Mouse (Mus musculus) heart, postnatal 0 days (tissue): Measurements from ENCODE around the gene Suox. TPM values are rescaled to one million over a fixed set of nuclear protein-coding genes. Genes with fewer than 3 reads are reported as not detected.

Experiments used
- ATAC-seq: fragments of 200-750 bp; cut with Nextera tagmentation; 2 replicates; pipeline ENCODE4 v1.8.0; 2017; ENCODE audit warnings: low read depth, moderate number of reproducible peaks, moderate library complexity; ENCODE audit not compliant: insufficient read depth
- DNase-seq: peaks from one replicate; pipeline ENCODE4 v3.0.0-alpha.2; 2016; ENCODE audit warnings: low spot score
- H3K27ac ChIP-seq: fragments of 300-500 bp; sonication (generic); 2 replicates; pipeline ENCODE4 v1.5.1; 2014; ENCODE audit warnings: low read depth, mild to moderate bottlenecking
- H3K27me3 ChIP-seq: fragments of 300-500 bp; sonication (generic); 2 replicates; pipeline ENCODE4 v1.6.1; 2014; ENCODE audit warnings: low read length, mixed read lengths; ENCODE audit not compliant: control insufficient read depth, insufficient read depth
- H3K36me3 ChIP-seq: fragments of 300-500 bp; sonication (generic); replicated peaks from 2 replicates; pipeline ENCODE4 v1.6.1; 2014; ENCODE audit warnings: low read length, mixed read lengths; ENCODE audit not compliant: control insufficient read depth, insufficient read depth
- H3K4me1 ChIP-seq: fragments of 300-500 bp; sonication (generic); 2 replicates; pipeline ENCODE4 v1.6.1; 2014; ENCODE audit warnings: antibody characterized with exemption; ENCODE audit not compliant: control insufficient read depth, insufficient read depth
- H3K4me2 ChIP-seq: fragments of 300-500 bp; sonication (generic); 2 replicates; pipeline ENCODE4 v1.6.1; 2014; ENCODE audit warnings: low read depth, mild to moderate bottlenecking, low read length, moderate library complexity
- H3K4me3 ChIP-seq: fragments of 300-500 bp; sonication (generic); 2 replicates; pipeline ENCODE4 v1.5.1; 2014; ENCODE audit warnings: low read depth, low read length
- H3K9ac ChIP-seq: fragments of 300-500 bp; sonication (generic); replicated peaks from 2 replicates; pipeline ENCODE4 v1.6.1; 2014; ENCODE audit warnings: low read depth, low read length, mixed read lengths
- H3K9me3 ChIP-seq: fragments of 300-500 bp; sonication (generic); replicated peaks from 2 replicates; pipeline ENCODE4 v1.6.1; 2016; ENCODE audit warnings: low read length; ENCODE audit not compliant: control insufficient read depth
- CTCF ChIP-seq: IDR thresholded peaks from 2 replicates; pipeline ENCODE4 v1.5.1; 2016; ENCODE audit warnings: antibody characterized with exemption, control low read depth, low read depth
- EP300 ChIP-seq: IDR thresholded peaks from 2 replicates; pipeline ENCODE4 v1.6.1; 2016; ENCODE audit warnings: antibody characterized with exemption, low read depth
- WGBS: fragments of 180-500 bp; shearing (Covaris S2); extraction: QIAGEN DNeasy Blood & Tissue Kit; methylation state at CpG from one replicate; pipeline ENCODE4 v1.1.7; 2014; 5-methylcytosine and 5-hydroxymethylcytosine counted together
- polyA plus RNA-seq: library from polyadenylated mRNA; unstranded; fragments of >200 nt; fragmentation: Nextera tagmentation; extraction: Ambion mirVana; gene quantifications from 2 replicates; pipeline ENCODE4 v1.2.1, GENCODE M21; 2015
- total RNA-seq: library from RNA; depleted of rRNA; stranded (reverse); fragments of >200 nt; gene quantifications from 2 replicates; pipeline ENCODE4 v1.2.3, GENCODE M21; 2014; ENCODE audit warnings: low replicate concordance; rRNA removed

The Suox gene
- total and polyA plus RNA-seq, 2 experiments from 2014 or later, result 12.5 to 17.2 TPM

GRCm38 (mm10) chr10:128622702-128623101 lies 51.2 kb downstream of the Suox start:
- H3K9ac ChIP-seq, result no peak overlapping the region
- DNase-seq (no peak), ATAC-seq (no peak)
- TF ChIP-seq CTCF (no peak), EP300 (no peak)
- H3K4me3 ChIP-seq, result no peak overlapping the region
- no peak overlapping the region for H3K27ac ChIP-seq
- H3K4me1 ChIP-seq, result peaks cover 6% of the 10 kb centered on the region
- no peak overlapping the region for H3K4me2 ChIP-seq
- no peaks in the 10 kb centered on the region for H3K9me3 ChIP-seq
- WGBS, result 84% methylated on average over 4 of the region's 4 CpGs
- no peaks in the 10 kb centered on the region for H3K27me3 ChIP-seq
- peaks cover 15% of the 10 kb centered on the region for H3K36me3 ChIP-seq

DNA sequence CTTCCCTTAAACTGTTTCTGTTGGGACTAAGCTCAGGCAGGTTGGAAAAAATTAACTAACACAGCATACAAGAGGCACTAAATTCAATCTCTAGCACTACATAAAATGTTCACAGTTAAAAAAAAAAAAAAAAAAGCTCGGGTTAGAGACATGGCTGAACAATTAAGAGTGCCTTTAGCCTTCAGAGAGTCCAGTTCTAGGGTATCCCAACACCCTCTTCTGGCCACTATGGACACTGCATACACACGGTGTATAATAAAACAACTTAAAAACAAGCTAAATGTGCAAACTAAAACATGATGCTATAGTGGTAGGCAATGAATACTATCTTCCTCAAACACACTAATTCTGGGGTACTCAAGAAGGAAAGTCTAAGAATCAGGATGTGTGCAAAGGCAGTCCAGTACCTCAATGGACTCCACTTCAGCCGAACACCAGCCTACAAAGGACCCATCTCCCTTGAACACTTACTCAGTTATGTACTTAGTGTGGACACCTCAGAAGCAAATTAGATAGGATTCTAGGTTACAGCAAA lies 51.8 kb downstream of the Suox start:
- Histone ChIP-seq H3K9ac (no peak overlapping the region), H3K36me3 (peaks cover 15% of the 10 kb centered on the region), H3K4me3 (no peak overlapping the region), H3K27me3 (no peaks in the 10 kb centered on the region), H3K4me2 (no peak overlapping the region), H3K9me3 (no peaks in the 10 kb centered on the region), H3K27ac (no peak overlapping the region), H3K4me1 (peaks cover 6% of the 10 kb centered on the region)
- no peak for TF ChIP-seq CTCF
- no peak for TF ChIP-seq EP300
- ATAC-seq (no peak), DNase-seq (no peak)
- 69% methylated on average over 3 of the region's 3 CpGs for WGBS

DNA sequence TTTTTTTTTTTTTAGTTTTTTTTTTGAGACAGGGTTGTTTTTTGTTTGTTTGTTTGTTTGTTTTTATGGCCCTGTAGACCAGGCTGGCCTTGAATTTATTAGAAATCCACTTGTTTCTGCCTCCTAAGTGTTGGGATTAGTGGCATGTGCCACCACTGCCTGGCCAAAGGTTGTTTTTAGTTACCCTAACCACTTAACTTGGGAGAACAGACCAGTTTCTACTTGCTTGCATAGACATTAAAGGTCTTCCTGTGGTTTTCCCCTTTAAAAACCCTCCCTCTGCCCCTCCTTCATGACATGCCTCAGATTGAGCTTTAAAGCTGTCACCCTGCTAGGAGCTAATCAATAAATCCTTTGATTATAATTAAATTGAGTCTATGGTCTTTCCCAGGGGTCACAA lies 53.6 kb downstream of the Suox start:
- DNase-seq (no peak), ATAC-seq (no peak)
- no peak overlapping the region for H3K27ac ChIP-seq
- no peak overlapping the region for H3K9ac ChIP-seq
- H3K4me2 ChIP-seq, result no peak overlapping the region
- TF ChIP-seq EP300 (no peak), CTCF (no peak)
- no peaks in the 10 kb centered on the region for H3K27me3 ChIP-seq
- peaks cover 15% of the 10 kb centered on the region for H3K36me3 ChIP-seq
- H3K4me3 ChIP-seq, result no peak overlapping the region
- H3K9me3 ChIP-seq, result no peaks in the 10 kb centered on the region
- peaks cover 3% of the 10 kb centered on the region for H3K4me1 ChIP-seq

Other genes starting within 250 kb of the Suox start
- 40.8 and 42.1 TPM in 2 replicates for gene Smarcc2, start 214.8 kb downstream of the Suox start, total RNA-seq
- gene Smarcc2, start 214.8 kb downstream of the Suox start, polyA plus RNA-seq, result 31.9 and 32.9 TPM in 2 replicates
- gene Myl6, start 179.9 kb downstream of the Suox start, total RNA-seq, result 606 and 830 TPM in 2 replicates
- gene Myl6, start 179.9 kb downstream of the Suox start, polyA plus RNA-seq, result 791 and 823 TPM in 2 replicates
- gene Myl6b, start 175.4 kb downstream of the Suox start, total RNA-seq, result 3.2 and 4.8 TPM in 2 replicates
- 4.6 and 4.9 TPM in 2 replicates for gene Myl6b, start 175.4 kb downstream of the Suox start, polyA plus RNA-seq
- 38.2 and 41.5 TPM in 2 replicates for gene Esyt1, start 148.2 kb downstream of the Suox start, total RNA-seq
- gene Esyt1, start 148.2 kb downstream of the Suox start, polyA plus RNA-seq, result 12.6 and 13.0 TPM in 2 replicates
- 13.8 and 24.4 TPM in 2 replicates for gene Zc3h10, start 126.3 kb downstream of the Suox start, total RNA-seq
- gene Zc3h10, start 126.3 kb downstream of the Suox start, polyA plus RNA-seq, result 6.1 and 8.1 TPM in 2 replicates
- gene Rpl41, start 124.8 kb downstream of the Suox start, total RNA-seq, result 577 and 617 TPM in 2 replicates
- gene Rpl41, start 124.8 kb downstream of the Suox start, polyA plus RNA-seq, result 2,108 and 2,189 TPM in 2 replicates
- 50.2 and 58.2 TPM in 2 replicates for gene Pa2g4, start 108.1 kb downstream of the Suox start, total RNA-seq
- 72.4 and 74.3 TPM in 2 replicates for gene Pa2g4, start 108.1 kb downstream of the Suox start, polyA plus RNA-seq
- 6.9 and 10.6 TPM in 2 replicates for gene Erbb3, start 84.4 kb downstream of the Suox start, total RNA-seq
- gene Erbb3, start 84.4 kb downstream of the Suox start, polyA plus RNA-seq, result 3.0 and 3.1 TPM in 2 replicates
- gene Rps26, start 47.3 kb downstream of the Suox start, total RNA-seq, result 1,086 and 1,110 TPM in 2 replicates
- gene Rps26, start 47.3 kb downstream of the Suox start, polyA plus RNA-seq, result 341 and 360 TPM in 2 replicates
- 0.11 and 1.4 TPM in 2 replicates for gene Ikzf4, start 28.1 kb downstream of the Suox start, total RNA-seq
- 0.52 and 0.59 TPM in 2 replicates for gene Ikzf4, start 28.1 kb downstream of the Suox start, polyA plus RNA-seq
- 68.1 and 75.3 TPM in 2 replicates for gene Rab5b, start 22.2 kb upstream of the Suox start, total RNA-seq
- 51.2 and 54.8 TPM in 2 replicates for gene Rab5b, start 22.2 kb upstream of the Suox start, polyA plus RNA-seq
- gene Pmel, start 30.1 kb upstream of the Suox start, total RNA-seq, result 7.7 and 23.2 TPM in 2 replicates
- gene Pmel, start 30.1 kb upstream of the Suox start, polyA plus RNA-seq, result 2.0 and 3.0 TPM in 2 replicates
- gene Cdk2, start 31.0 kb upstream of the Suox start, total RNA-seq, result 71.8 and 74.7 TPM in 2 replicates
- 50.9 and 53.0 TPM in 2 replicates for gene Cdk2, start 31.0 kb upstream of the Suox start, polyA plus RNA-seq
- 4.8 and 6.8 TPM in 2 replicates for gene Dgka, start 70.8 kb upstream of the Suox start, total RNA-seq
- 4.8 and 5.2 TPM in 2 replicates for gene Dgka, start 70.8 kb upstream of the Suox start, polyA plus RNA-seq
- 37.1 and 49.2 TPM in 2 replicates for gene Pym1, start 73.8 kb upstream of the Suox start, total RNA-seq
- gene Pym1, start 73.8 kb upstream of the Suox start, polyA plus RNA-seq, result 13.7 and 16.5 TPM in 2 replicates
- gene Mmp19, start 116.8 kb upstream of the Suox start, total RNA-seq, result 5.1 and 9.0 TPM in 2 replicates
- gene Mmp19, start 116.8 kb upstream of the Suox start, polyA plus RNA-seq, result 1.00 and 1.5 TPM in 2 replicates
- 28.6 and 29.7 TPM in 2 replicates for gene Dnajc14, start 130.0 kb upstream of the Suox start, total RNA-seq
- 27.6 and 29.8 TPM in 2 replicates for gene Dnajc14, start 130.0 kb upstream of the Suox start, polyA plus RNA-seq
- gene Tmem198b, start 130.3 kb upstream of the Suox start, total RNA-seq, result 17.9 and 24.4 TPM in 2 replicates
- 11.1 and 11.6 TPM in 2 replicates for gene Tmem198b, start 130.3 kb upstream of the Suox start, polyA plus RNA-seq
- 19.4 and 20.0 TPM in 2 replicates for gene Sarnp, start 143.3 kb upstream of the Suox start, total RNA-seq
- gene Sarnp, start 143.3 kb upstream of the Suox start, polyA plus RNA-seq, result 135 and 141 TPM in 2 replicates
- gene Ormdl2, start 147.6 kb upstream of the Suox start, total RNA-seq, result 27.6 and 32.1 TPM in 2 replicates
- 20.2 and 26.7 TPM in 2 replicates for gene Ormdl2, start 147.6 kb upstream of the Suox start, polyA plus RNA-seq
- gene Gdf11, start 217.6 kb upstream of the Suox start, total RNA-seq, result 1.6 and 6.7 TPM in 2 replicates
- 1.5 and 1.7 TPM in 2 replicates for gene Gdf11, start 217.6 kb upstream of the Suox start, polyA plus RNA-seq
- gene Cd63, start 226.9 kb upstream of the Suox start, total RNA-seq, result 32.9 and 72.6 TPM in 2 replicates
- gene Cd63, start 226.9 kb upstream of the Suox start, polyA plus RNA-seq, result 381 and 398 TPM in 2 replicates
- gene Rdh5, start 248.8 kb upstream of the Suox start, total RNA-seq, result 7.6 and 14.3 TPM in 2 replicates
- 9.3 and 11.1 TPM in 2 replicates for gene Rdh5, start 248.8 kb upstream of the Suox start, polyA plus RNA-seq
- 121 and 130 TPM in 2 replicates for gene Bloc1s1, start 250.0 kb upstream of the Suox start, total RNA-seq
- gene Bloc1s1, start 250.0 kb upstream of the Suox start, polyA plus RNA-seq, result 292 and 295 TPM in 2 replicates